Mouse (Mus musculus): ENCODE data around the gene Ttc4. TPM values are rescaled to one million over a fixed set of nuclear protein-coding genes. Genes with fewer than 3 reads are reported as not detected.

Ttc4 gene
- polyA plus RNA-seq, 1 experiment, result 0.61 TPM

DNA sequence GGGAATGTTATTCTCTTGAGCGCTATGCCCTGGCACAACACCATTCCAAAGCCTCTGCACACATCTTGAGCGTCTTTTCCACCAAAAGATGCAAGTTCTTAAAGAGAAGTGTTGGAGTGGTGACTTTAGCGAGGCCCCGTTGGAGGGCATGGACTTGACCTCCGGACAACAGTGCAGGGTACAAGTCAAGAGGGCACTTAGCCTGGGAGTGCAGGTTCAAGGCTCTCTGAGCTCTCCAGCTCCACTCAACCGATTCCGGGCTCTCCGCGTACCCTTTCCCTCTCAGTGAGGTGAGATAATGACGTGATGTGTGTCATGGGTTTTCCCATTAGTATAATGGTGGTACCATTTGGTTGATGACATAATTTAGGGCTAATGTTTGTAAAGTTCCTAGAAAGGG lies 54.5 kb downstream of the Ttc4 start:
- H3K27me3 ChIP-seq (ENCODE audit: control insufficient read depth), result peaks cover 32% of the 10 kb centered on the region
- H3K9me3 ChIP-seq (ENCODE audit: control insufficient read depth, low read length), result no peaks in the 10 kb centered on the region
- H3K4me3 ChIP-seq (replicated peaks), result no peak overlapping the region
- TF ChIP-seq GATA1 (IDR thresholded peaks at IDR 0.05; ENCODE audit: low read length) (no peak), TAL1 (IDR thresholded peaks at IDR 0.05; ENCODE audit: low read length) (no peak)
- H3K36me3 ChIP-seq (ENCODE audit: control insufficient read depth), result no peaks in the 10 kb centered on the region
- no peaks in the 10 kb centered on the region for H3K4me1 ChIP-seq (ENCODE audit: control insufficient read depth)

DNA sequence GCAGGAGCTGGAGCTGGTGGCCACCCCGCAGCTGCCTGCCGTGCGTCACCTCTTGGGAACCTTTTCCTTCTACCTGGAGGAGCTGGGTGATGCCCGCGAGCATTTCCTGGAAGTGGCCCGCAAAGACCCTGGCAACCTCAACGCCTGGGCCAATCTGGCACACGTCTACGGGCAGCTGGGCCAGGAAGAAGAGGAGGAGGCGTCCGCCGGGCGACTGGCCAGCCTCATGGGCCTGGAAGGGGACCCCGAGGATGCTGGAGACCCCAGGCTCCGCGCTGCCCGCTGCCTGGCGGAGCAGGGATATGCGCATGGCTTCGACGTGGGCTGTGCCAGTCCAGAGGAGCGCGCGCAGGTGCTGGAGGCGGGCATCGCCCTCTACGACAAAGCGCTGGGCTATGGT lies 56.0 kb downstream of the Ttc4 start:
- no peaks in the 10 kb centered on the region for H3K9me3 ChIP-seq (ENCODE audit: control insufficient read depth, low read length)
- H3K36me3 ChIP-seq (ENCODE audit: control insufficient read depth), result no peaks in the 10 kb centered on the region
- H3K4me1 ChIP-seq (ENCODE audit: control insufficient read depth), result peaks cover 3% of the 10 kb centered on the region
- H3K4me3 ChIP-seq (replicated peaks), result no peak overlapping the region
- peaks cover 35% of the 10 kb centered on the region for H3K27me3 ChIP-seq (ENCODE audit: control insufficient read depth)
- TF ChIP-seq TAL1 (IDR thresholded peaks at IDR 0.05; ENCODE audit: low read length), result no peak
- no peak for TF ChIP-seq GATA1 (IDR thresholded peaks at IDR 0.05; ENCODE audit: low read length)

DNA sequence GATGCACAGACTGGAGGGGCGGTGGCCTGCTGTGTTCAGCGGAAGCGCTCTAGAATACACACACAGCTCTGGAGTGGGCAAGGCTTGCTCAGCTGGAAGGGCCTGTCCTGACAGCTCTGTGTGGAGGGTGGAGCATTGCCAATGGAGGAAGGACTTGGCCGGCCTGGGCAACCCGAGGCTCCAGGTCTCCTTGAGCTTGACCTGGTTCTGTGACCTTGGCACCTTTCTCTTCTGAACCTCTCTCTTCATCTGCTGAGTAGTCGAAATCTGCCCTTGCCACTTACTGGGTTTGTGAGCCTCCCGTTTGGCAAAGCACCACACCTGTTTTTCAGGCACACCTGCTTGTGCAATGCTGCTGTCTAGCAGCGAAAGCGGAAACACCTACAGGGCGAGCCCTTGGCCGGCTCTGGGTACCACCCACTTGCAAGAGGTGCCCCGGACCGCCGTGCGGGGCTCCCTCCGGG lies 56.7 kb downstream of the Ttc4 start, which contains the start of gene Ttc22:
TSS of gene Ttc22 (plus strand) at position 403 of the 464 bp plus-strand sequence.
- no peaks in the 10 kb centered on the region for H3K36me3 ChIP-seq (ENCODE audit: control insufficient read depth)
- peaks cover 39% of the 10 kb centered on the region for H3K27me3 ChIP-seq (ENCODE audit: control insufficient read depth)
- H3K4me1 ChIP-seq (ENCODE audit: control insufficient read depth), result peaks cover 10% of the 10 kb centered on the region
- TF ChIP-seq TAL1 (IDR thresholded peaks at IDR 0.05; ENCODE audit: low read length) (no peak), GATA1 (IDR thresholded peaks at IDR 0.05; ENCODE audit: low read length) (no peak)
- H3K9me3 ChIP-seq (ENCODE audit: control insufficient read depth, low read length), result no peaks in the 10 kb centered on the region
- H3K4me3 ChIP-seq (replicated peaks), result no peak within 1 kb of the TSS

DNA sequence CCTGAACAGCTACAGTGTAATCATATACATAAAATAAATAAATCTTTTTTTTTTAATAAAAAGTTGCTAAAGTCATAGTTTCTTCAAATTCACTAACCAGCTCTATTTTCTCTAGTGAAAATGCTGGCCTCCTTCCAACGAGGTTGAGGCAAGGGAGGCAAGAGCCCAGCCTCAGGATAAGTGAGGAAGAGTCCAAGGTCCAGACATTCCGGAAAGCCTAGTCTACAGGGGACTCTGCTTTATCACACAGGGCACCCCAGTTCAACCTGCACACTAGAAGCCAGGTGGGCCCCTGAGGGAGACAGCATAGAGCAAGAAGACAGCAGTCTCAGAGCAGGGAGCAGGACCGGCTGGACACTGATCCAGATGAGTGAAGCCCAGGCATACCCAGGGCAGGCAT lies 57.3 kb downstream of the Ttc4 start:
- Histone ChIP-seq H3K27me3 (ENCODE audit: control insufficient read depth) (peaks cover 42% of the 10 kb centered on the region), H3K4me1 (ENCODE audit: control insufficient read depth) (peaks cover 15% of the 10 kb centered on the region), H3K36me3 (ENCODE audit: control insufficient read depth) (no peaks in the 10 kb centered on the region), H3K4me3 (replicated peaks) (no peak overlapping the region), H3K9me3 (ENCODE audit: control insufficient read depth, low read length) (no peaks in the 10 kb centered on the region)
- no peak for TF ChIP-seq TAL1 (IDR thresholded peaks at IDR 0.05; ENCODE audit: low read length)

DNA sequence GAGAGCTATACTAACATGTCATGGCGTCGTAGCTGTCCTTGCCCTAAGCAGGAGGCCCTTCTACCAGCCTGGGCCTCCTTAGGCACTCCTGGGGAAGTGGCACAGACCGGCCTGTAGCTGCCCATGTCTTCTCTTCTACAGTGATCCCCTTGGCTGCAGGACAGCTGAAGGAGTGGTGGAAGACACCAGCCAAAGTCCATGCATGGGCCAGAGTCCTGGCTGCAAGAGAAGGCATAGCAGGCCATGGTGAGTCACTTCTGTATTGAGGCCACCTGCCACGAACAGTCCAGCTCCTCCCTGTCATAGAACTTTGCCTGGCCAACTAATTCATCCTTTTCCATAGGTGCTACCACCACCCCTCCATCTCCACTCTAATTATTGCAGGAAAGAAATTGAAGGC lies 59.8 kb downstream of the Ttc4 start:
- Histone ChIP-seq H3K27me3 (ENCODE audit: control insufficient read depth) (peaks cover 49% of the 10 kb centered on the region), H3K4me1 (ENCODE audit: control insufficient read depth) (peaks cover 36% of the 10 kb centered on the region), H3K36me3 (ENCODE audit: control insufficient read depth) (no peaks in the 10 kb centered on the region), H3K9me3 (ENCODE audit: control insufficient read depth, low read length) (no peaks in the 10 kb centered on the region; the same call in 1 of the 2 replicates), H3K4me3 (replicated peaks) (no peak overlapping the region)
- TF ChIP-seq GATA1 (IDR thresholded peaks at IDR 0.05; ENCODE audit: low read length) (no peak), TAL1 (IDR thresholded peaks at IDR 0.05; ENCODE audit: low read length) (no peak)

DNA sequence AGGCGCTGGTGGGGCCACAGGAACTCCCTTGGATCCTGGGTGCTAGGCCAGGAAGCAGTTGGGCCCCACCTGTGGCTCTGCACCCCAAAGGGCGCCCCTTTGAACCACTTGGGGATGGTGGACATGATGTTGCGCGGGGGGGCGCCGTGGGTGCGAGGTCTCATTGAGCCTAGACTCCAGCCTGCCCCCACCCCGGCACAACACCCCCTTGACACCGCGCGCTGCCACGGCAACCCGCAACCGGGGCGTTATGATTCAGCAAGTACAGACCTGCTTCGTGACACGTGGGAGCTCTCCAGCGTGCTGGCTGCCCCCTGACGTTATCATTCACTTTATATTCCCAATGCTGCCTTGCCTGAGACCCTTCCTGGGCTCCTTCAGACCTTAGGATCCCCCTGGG lies 61.7 kb downstream of the Ttc4 start, which contains the start of gene Lexm:
TSS of gene Lexm (minus strand) at position 186 of the 400 bp plus-strand sequence.
- Histone ChIP-seq H3K4me3 (replicated peaks) (peak within 1 kb of the TSS; percentile 6), H3K9me3 (ENCODE audit: control insufficient read depth, low read length) (peaks cover 5% of the 10 kb centered on the region; the same call in 1 of the 2 replicates), H3K4me1 (ENCODE audit: control insufficient read depth) (peaks cover 52% of the 10 kb centered on the region), H3K36me3 (ENCODE audit: control insufficient read depth) (no peaks in the 10 kb centered on the region), H3K27me3 (ENCODE audit: control insufficient read depth) (peaks cover 31% of the 10 kb centered on the region)
- TF ChIP-seq GATA1 (IDR thresholded peaks at IDR 0.05; ENCODE audit: low read length), result no peak
- TF ChIP-seq TAL1 (IDR thresholded peaks at IDR 0.05; ENCODE audit: low read length), result no peak

DNA sequence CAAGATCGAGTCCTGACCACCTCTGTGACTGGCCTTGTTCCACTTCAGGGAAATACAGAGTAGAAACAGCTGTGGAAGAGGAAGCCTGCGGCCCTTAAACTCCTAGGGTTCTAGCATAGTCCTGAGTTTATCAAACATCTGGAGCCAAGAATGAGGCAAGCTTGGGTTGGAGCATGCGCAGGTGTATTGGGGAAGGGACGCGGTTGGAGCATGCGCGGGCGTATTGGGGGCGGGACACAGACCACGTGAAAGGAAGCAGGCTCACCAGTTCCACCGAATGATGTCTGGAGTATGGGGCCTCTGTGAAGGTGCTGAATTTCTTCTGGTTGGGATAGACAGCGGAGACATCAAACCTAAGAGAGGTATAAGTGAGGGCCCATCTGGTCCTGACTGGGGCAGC lies 63.1 kb downstream of the Ttc4 start:
- Histone ChIP-seq H3K4me3 (replicated peaks) (no peak overlapping the region), H3K4me1 (ENCODE audit: control insufficient read depth) (peaks cover 54% of the 10 kb centered on the region), H3K9me3 (ENCODE audit: control insufficient read depth, low read length) (peaks cover 11% of the 10 kb centered on the region; the same call in 1 of the 2 replicates), H3K27me3 (ENCODE audit: control insufficient read depth) (peaks cover 31% of the 10 kb centered on the region), H3K36me3 (ENCODE audit: control insufficient read depth) (no peaks in the 10 kb centered on the region)
- no peak for TF ChIP-seq GATA1 (IDR thresholded peaks at IDR 0.05; ENCODE audit: low read length)
- TF ChIP-seq TAL1 (IDR thresholded peaks at IDR 0.05; ENCODE audit: low read length), result no peak

DNA sequence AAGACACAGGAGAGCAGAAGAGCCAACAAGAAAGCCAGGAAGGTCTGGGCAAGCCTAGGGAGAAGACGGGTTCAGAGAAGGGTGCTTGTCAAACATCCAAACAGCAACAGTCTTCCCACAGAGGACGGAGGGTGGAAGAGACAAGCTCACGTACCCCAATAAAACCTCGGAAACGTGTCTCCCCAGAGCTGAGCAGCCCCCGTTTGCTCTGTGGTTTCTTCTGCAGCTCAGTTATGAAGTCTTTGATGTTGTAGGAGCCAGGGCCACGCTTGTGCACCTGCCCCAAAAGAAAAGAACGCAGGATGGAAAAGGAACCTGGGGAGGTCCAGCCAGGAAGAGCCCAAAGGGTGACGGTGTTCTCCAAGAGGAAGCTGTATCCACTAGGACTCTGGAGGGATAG lies 63.9 kb downstream of the Ttc4 start:
- no peak for TF ChIP-seq GATA1 (IDR thresholded peaks at IDR 0.05; ENCODE audit: low read length)
- no peak for TF ChIP-seq TAL1 (IDR thresholded peaks at IDR 0.05; ENCODE audit: low read length)
- H3K4me3 ChIP-seq (replicated peaks), result no peak overlapping the region
- peaks cover 11% of the 10 kb centered on the region; the same call in 1 of the 2 replicates for H3K9me3 ChIP-seq (ENCODE audit: control insufficient read depth, low read length)
- no peaks in the 10 kb centered on the region for H3K36me3 ChIP-seq (ENCODE audit: control insufficient read depth)
- H3K4me1 ChIP-seq (ENCODE audit: control insufficient read depth), result peaks cover 54% of the 10 kb centered on the region
- H3K27me3 ChIP-seq (ENCODE audit: control insufficient read depth), result peaks cover 32% of the 10 kb centered on the region

DNA sequence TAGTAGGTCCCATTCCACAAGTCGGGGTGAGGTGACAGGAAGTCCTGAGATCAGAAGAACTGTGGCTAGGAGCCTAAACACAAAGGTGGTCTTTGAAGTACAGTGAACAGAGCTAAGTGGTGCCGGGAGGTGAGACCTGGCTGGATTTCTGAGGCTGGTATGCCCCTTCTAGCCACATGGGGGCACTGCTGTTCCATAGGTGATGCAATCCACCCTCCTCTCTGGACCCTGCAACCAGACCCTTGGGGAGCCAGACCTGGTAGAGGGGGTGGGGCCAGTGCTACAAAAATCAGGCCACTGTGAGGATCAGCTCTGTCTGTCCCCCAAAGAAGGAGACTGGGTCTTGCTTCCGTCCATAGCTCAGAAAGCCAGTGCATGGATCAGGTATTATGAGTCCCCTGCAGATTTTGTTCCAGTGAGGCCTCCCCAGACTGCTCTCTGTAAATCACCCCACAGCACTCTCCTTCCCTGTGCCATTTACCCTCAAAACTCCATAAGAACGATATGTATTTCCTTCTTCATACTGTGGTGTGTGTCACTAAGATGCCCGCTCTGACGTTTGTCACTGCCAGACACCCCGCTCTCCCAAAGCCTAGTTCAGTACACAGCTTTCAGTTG lies 64.5 kb downstream of the Ttc4 start:
- Histone ChIP-seq H3K9me3 (ENCODE audit: control insufficient read depth, low read length) (peaks cover 11% of the 10 kb centered on the region; the same call in 1 of the 2 replicates), H3K4me3 (replicated peaks) (peak overlapping the region; percentile 55), H3K36me3 (ENCODE audit: control insufficient read depth) (no peaks in the 10 kb centered on the region), H3K4me1 (ENCODE audit: control insufficient read depth) (peaks cover 54% of the 10 kb centered on the region), H3K27me3 (ENCODE audit: control insufficient read depth) (peaks cover 32% of the 10 kb centered on the region)
- no peak for TF ChIP-seq TAL1 (IDR thresholded peaks at IDR 0.05; ENCODE audit: low read length)
- TF ChIP-seq GATA1 (IDR thresholded peaks at IDR 0.05; ENCODE audit: low read length), result no peak
